Mouse (Mus musculus) layer of hippocampus, postnatal 14 days (tissue): ENCODE results near the gene Med28. TPM values are rescaled to one million over a fixed set of nuclear protein-coding genes. Genes with fewer than 3 reads are reported as not detected.

Source experiments
- total RNA-seq, 2 experiments: library from RNA; stranded (reverse); gene quantifications; 2 replicates each; pipeline ENCODE4 v1.2.3; 2021

Gene Med28
- total RNA-seq, 2 experiments from 2014 or later: 75.4 to 82.8 TPM

Other genes starting within 250 kb of the Med28 start
- gene Qdpr, start 70.0 kb upstream of the Med28 start, total RNA-seq: 100 to 1,000 TPM; 105 TPM
- gene Clrn2, start 66.5 kb upstream of the Med28 start, total RNA-seq: under 1 TPM in 1 of 2 experiments, not detected in 1; 0.48 TPM
- 10 to 100 TPM; 45.8 to 51.5 TPM for gene Lap3, start 26.9 kb upstream of the Med28 start, total RNA-seq
- 10 to 100 TPM; 13.5 to 16.0 TPM for gene Fam184b, start 119.4 kb downstream of the Med28 start, total RNA-seq
- 1 to 10 TPM in 1 of 2 experiments, under 1 TPM in 1; 0.81 to 1.7 TPM for gene Ncapg, start 149.7 kb downstream of the Med28 start, total RNA-seq